Mouse (Mus musculus) heart, adult 2 months (tissue): ENCODE measurements at regions not wholly inside any gene's neighbourhood (a gene's known extent, or its start where the extent isn't known, plus 50 kb on each side); places are given as distances from the start of the nearest gene placed in this dataset.

Experiments
- EP300 ChIP-seq: fragments of 200-500 bp; IDR thresholded peaks from 2 replicates; pipeline ENCODE4 v1.6.1; 2011; ENCODE audit warnings: low read depth, low read length, control low read depth; ENCODE audit not compliant: insufficient read depth
- POLR2A ChIP-seq: fragments of 200-500 bp; IDR thresholded peaks from 2 replicates; pipeline ENCODE4 v1.6.1; 2011; ENCODE audit warnings: mild to moderate bottlenecking, low read depth, low read length, control low read depth; ENCODE audit not compliant: insufficient read depth

- no peak for TF ChIP-seq POLR2A
- TF ChIP-seq EP300 = no peak
Measured at GRCm38 (mm10) chr12:114434529-114434928, 890.8 kb downstream of the Adam6a start.
